Mouse (Mus musculus): ENCODE measurements around the gene Bmp4.

- no peak for TF ChIP-seq CTCF (IDR thresholded peaks at IDR 0.05; ENCODE audit: extremely low read depth, insufficient read depth, insufficient read length, insufficient replicate concordance)
- no peak for TF ChIP-seq POLR2A (IDR thresholded peaks at IDR 0.05; ENCODE audit: low read depth, low read length)
Measured at GRCm38 (mm10) chr14:46439461-46440048, 49.1 kb upstream of the Bmp4 start.
